Mouse (Mus musculus) CH12.LX (cell line): ENCODE measurements around the gene Gm5728. TPM values are rescaled to one million over a fixed set of nuclear protein-coding genes. Genes with fewer than 3 reads are reported as not detected.
"Not testable (repeated sequence)": the region's sequence is repeated elsewhere in the genome, so short reads cannot be mapped to it uniquely, and the experiment has no call there.

Experiments used
- DNase-seq: peaks from one replicate; pipeline ENCODE4 v3.0.0-alpha.2; 2013; ENCODE audit errors: extremely low read depth
- H3K27ac ChIP-seq: 2 replicates; pipeline ENCODE4 v1.5.1; 2012; ENCODE audit warnings: low read depth, mild to moderate bottlenecking, control low read depth, moderate library complexity; ENCODE audit not compliant: insufficient read depth
- H3K27me3 ChIP-seq: replicated peaks from 2 replicates; pipeline ENCODE3; 2012; ENCODE audit warnings: inconsistent platforms
- H3K36me3 ChIP-seq, 2 experiments: replicated peaks in 1 of 2; 2 replicates each; pipeline versions ENCODE3 to v1.6.1; 2012; ENCODE audit warnings: inconsistent platforms in 1 of 2, low read length in 1 of 2, mild to moderate bottlenecking in 1 of 2, mixed read lengths in 1 of 2, moderate library complexity in 1 of 2; ENCODE audit not compliant: control insufficient read depth in 1 of 2, insufficient read depth in 1 of 2
- H3K4me1 ChIP-seq, 2 experiments: 2 replicates each; pipeline ENCODE4 v1.6.1; 2012; ENCODE audit warnings: inconsistent platforms in 1 of 2, moderate library complexity in 1 of 2; ENCODE audit not compliant: insufficient read depth in 2 of 2, control insufficient read depth in 1 of 2
- H3K4me2 ChIP-seq: 2 replicates; pipeline ENCODE4 v1.6.1; 2012; ENCODE audit warnings: low read depth, mild to moderate bottlenecking, control low read depth; ENCODE audit not compliant: poor library complexity, insufficient read depth, severe bottlenecking
- H3K4me3 ChIP-seq, 3 experiments: fragments of 150-350 bp in 1 of 3; sonication (generic) in 1 of 3; replicated peaks in 1 of 3; 2 replicates each; pipeline versions ENCODE3 to v1.5.1; 2011 to 2012; ENCODE audit warnings: low read depth in 2 of 3, low read length in 2 of 3, mild to moderate bottlenecking in 2 of 3, moderate library complexity in 2 of 3, control low read depth in 1 of 3, improper control_type of control experiment in 1 of 3, inconsistent platforms in 1 of 3, mixed read lengths in 1 of 3; ENCODE audit not compliant: poor library complexity in 1 of 3
- H3K79me2 ChIP-seq: replicated peaks from 2 replicates; pipeline ENCODE4 v1.6.1; 2012; ENCODE audit warnings: mild to moderate bottlenecking, moderate library complexity; ENCODE audit not compliant: control insufficient read depth, poor library complexity, insufficient read depth, severe bottlenecking; ENCODE audit errors: extremely low read depth
- H3K9ac ChIP-seq: 2 replicates; pipeline ENCODE4 v1.6.1; 2012; ENCODE audit warnings: low read depth, mild to moderate bottlenecking, control low read depth, moderate library complexity; ENCODE audit not compliant: insufficient read depth
- H3K9me3 ChIP-seq: replicated peaks from 2 replicates; pipeline ENCODE3; 2012; ENCODE audit warnings: low read length, inconsistent platforms, mixed read lengths
- dilution Hi-C: fragments of 300-500 bp; cut with MboI; formaldehyde crosslinking; loops from 2 replicates; pipeline ENCODE4 v1.14.3; 2020; ENCODE audit warnings: low sequenced_read_pairs; ENCODE audit not compliant: extremely low pct_unique_long_range_greater_than_20kb, extremely low pct_ligation_motif_present
- in situ Hi-C: fragments of 300-500 bp; cut with MboI; formaldehyde crosslinking; loops from 3 replicates; pipeline ENCODE4 v1.14.3; 2019; ENCODE audit warnings: low sequenced_read_pairs, low pct_ligation_motif_present, low pct_unique_long_range_greater_than_20kb, mixed read lengths
- polyA plus RNA-seq: library from polyadenylated mRNA; unstranded; fragments of >175 nt; gene quantifications from 2 replicates; pipeline ENCODE4 v1.2.1, GENCODE M21; 2012; ENCODE audit warnings: low read depth; ENCODE audit not compliant: insufficient read length
- total RNA-seq, 2 experiments: library from RNA; depleted of rRNA; stranded (reverse); fragments of 300-350 nt in 1 of 2; fragments of >200 nt in 1 of 2; gene quantifications; 2 replicates each; pipeline ENCODE4 v1.2.3; 2012 to 2014

Gm5728 gene
- total RNA-seq (2012; rRNA removed), result not detected in 2 replicates
- not detected in 2 replicates for total RNA-seq (2014; rRNA removed)
- not detected in 2 replicates for polyA plus RNA-seq

DNA sequence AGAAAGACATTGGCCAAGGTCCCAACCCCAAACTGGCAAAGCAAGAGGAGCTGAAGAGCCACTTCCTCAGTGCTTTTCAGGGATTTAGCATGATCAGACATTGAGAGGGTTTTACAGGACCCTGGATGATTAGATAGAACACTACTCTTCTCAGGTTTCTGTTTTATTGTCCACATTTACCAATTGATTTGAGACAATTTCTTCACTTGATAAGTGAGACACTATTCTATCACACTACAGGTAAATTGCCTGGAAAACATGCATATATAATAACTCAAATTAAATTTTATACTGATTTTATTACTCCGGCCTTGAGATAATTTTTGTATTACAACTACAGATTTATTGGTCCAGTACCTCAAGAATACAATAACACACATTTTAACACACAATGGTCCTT lies at the start of gene Gm5728:
TSS of gene Gm5728 (minus strand) at position 101 of the 400 bp plus-strand sequence.
- H3K4me2 ChIP-seq, H3K27me3 ChIP-seq, DNase-seq, H3K9me3 ChIP-seq, dilution Hi-C loops, H3K36me3 ChIP-seq, in situ Hi-C loops, H3K4me3 ChIP-seq, H3K4me1 ChIP-seq, H3K9ac ChIP-seq, H3K27ac ChIP-seq, H3K79me2 ChIP-seq: not testable (repeated sequence)

DNA sequence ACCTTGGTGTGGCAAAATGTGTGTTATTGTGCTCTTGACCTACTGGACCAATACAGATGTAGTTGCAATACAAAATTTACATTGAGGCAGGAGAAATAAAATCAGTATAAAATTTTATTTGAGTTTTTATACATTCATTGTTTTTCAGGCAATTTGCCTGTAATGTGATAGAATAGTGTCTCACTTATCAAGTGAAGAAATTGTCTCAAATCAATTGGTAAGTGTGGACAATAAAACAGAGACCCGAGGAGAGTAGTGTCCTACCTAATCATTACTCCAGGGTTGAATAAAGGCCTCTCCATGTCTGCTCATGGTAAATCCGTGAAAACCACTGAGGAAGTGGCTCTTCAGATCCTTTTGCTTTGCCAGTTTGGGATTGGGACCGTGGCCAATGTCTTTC lies 42.4 kb upstream of the Gm5728 start, which contains the start of gene Vmn1r100:
TSS of gene Vmn1r100 (plus strand) at position 301 of the 400 bp plus-strand sequence.
- dilution Hi-C loops, H3K79me2 ChIP-seq, in situ Hi-C loops: not testable (repeated sequence)

DNA sequence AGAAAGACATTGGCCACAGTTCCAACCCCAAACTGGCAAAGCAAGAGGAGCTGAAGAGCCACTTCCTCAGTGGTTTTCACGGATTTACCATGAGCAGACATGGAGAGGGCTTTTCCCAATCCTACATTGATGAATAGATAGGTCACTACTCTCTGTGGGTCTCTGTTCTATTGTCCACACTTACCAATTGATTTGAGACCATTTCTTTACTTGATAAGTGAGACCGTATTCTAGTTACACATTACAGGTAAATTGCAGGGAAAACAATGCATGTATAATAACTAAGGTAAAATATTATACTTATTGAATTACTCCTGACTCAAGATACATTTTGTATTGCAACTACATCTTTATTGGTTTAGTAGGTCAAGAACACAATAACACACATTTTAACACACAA lies 41.2 kb downstream of the Gm5728 start, which contains the start of gene Gm4133:
TSS of gene Gm4133 (minus strand) at position 101 of the 400 bp plus-strand sequence.
- dilution Hi-C loops, H3K79me2 ChIP-seq, DNase-seq, H3K9ac ChIP-seq, H3K4me1 ChIP-seq, H3K4me2 ChIP-seq, H3K27ac ChIP-seq, H3K9me3 ChIP-seq, H3K27me3 ChIP-seq, H3K4me3 ChIP-seq, H3K36me3 ChIP-seq, in situ Hi-C loops: not testable (repeated sequence)

More for the DNA sequence above, 42.4 kb upstream of the Gm5728 start, which contains the start of gene Vmn1r100:
- H3K4me1 ChIP-seq, H3K4me2 ChIP-seq, H3K27me3 ChIP-seq, H3K27ac ChIP-seq, H3K36me3 ChIP-seq, H3K9ac ChIP-seq, H3K9me3 ChIP-seq, DNase-seq, H3K4me3 ChIP-seq: not testable (repeated sequence)

Other genes starting within 250 kb of the Gm5728 start
- gene Vmn1r93, start 236.3 kb downstream of the Gm5728 start, total RNA-seq (2012; rRNA removed), result not detected in 2 replicates
- not detected in 2 replicates for gene Vmn1r93, start 236.3 kb downstream of the Gm5728 start, total RNA-seq (2014; rRNA removed)
- gene Vmn1r93, start 236.3 kb downstream of the Gm5728 start, polyA plus RNA-seq, result not detected in 2 replicates
- gene Vmn1r94, start 207.0 kb downstream of the Gm5728 start, total RNA-seq (2012; rRNA removed), result not detected in 2 replicates
- gene Vmn1r94, start 207.0 kb downstream of the Gm5728 start, total RNA-seq (2014; rRNA removed), result not detected in 2 replicates
- not detected in 2 replicates for gene Vmn1r94, start 207.0 kb downstream of the Gm5728 start, polyA plus RNA-seq
- gene Vmn1r95, start 181.7 kb downstream of the Gm5728 start, total RNA-seq (2012; rRNA removed), result not detected in 2 replicates
- gene Vmn1r95, start 181.7 kb downstream of the Gm5728 start, total RNA-seq (2014; rRNA removed), result not detected in 2 replicates
- not detected in 2 replicates for gene Vmn1r95, start 181.7 kb downstream of the Gm5728 start, polyA plus RNA-seq
- not detected in 2 replicates for gene Gm6164, start 169.8 kb downstream of the Gm5728 start, total RNA-seq (2012; rRNA removed)
- gene Gm6164, start 169.8 kb downstream of the Gm5728 start, total RNA-seq (2014; rRNA removed), result not detected in 2 replicates
- not detected in 2 replicates for gene Gm6164, start 169.8 kb downstream of the Gm5728 start, polyA plus RNA-seq
- gene Gm4498, start 141.6 kb downstream of the Gm5728 start, total RNA-seq (2012; rRNA removed), result not detected in 2 replicates
- not detected in 2 replicates for gene Gm4498, start 141.6 kb downstream of the Gm5728 start, total RNA-seq (2014; rRNA removed)
- gene Gm4498, start 141.6 kb downstream of the Gm5728 start, polyA plus RNA-seq, result not detected in 2 replicates
- gene Gm5890, start 112.6 kb downstream of the Gm5728 start, total RNA-seq (2012; rRNA removed), result not detected in 2 replicates
- gene Gm5890, start 112.6 kb downstream of the Gm5728 start, total RNA-seq (2014; rRNA removed), result not detected in 2 replicates
- not detected in 2 replicates for gene Gm5890, start 112.6 kb downstream of the Gm5728 start, polyA plus RNA-seq
- gene Gm4133, start 41.3 kb downstream of the Gm5728 start, total RNA-seq (2012; rRNA removed), result not detected in 2 replicates
- not detected in 2 replicates for gene Gm4133, start 41.3 kb downstream of the Gm5728 start, total RNA-seq (2014; rRNA removed)
- not detected in 2 replicates for gene Gm4133, start 41.3 kb downstream of the Gm5728 start, polyA plus RNA-seq
- not detected in 2 replicates for gene Vmn1r100, start 42.5 kb upstream of the Gm5728 start, total RNA-seq (2012; rRNA removed)
- not detected in 2 replicates for gene Vmn1r100, start 42.5 kb upstream of the Gm5728 start, total RNA-seq (2014; rRNA removed)
- gene Vmn1r100, start 42.5 kb upstream of the Gm5728 start, polyA plus RNA-seq, result not detected in 2 replicates
- not detected in 2 replicates for gene Vmn1r101, start 67.2 kb upstream of the Gm5728 start, total RNA-seq (2012; rRNA removed)
- gene Vmn1r101, start 67.2 kb upstream of the Gm5728 start, total RNA-seq (2014; rRNA removed), result not detected in 2 replicates
- not detected in 2 replicates for gene Vmn1r101, start 67.2 kb upstream of the Gm5728 start, polyA plus RNA-seq
- gene Gm10670, start 99.5 kb upstream of the Gm5728 start, total RNA-seq (2012; rRNA removed), result not detected in 2 replicates
- gene Gm10670, start 99.5 kb upstream of the Gm5728 start, total RNA-seq (2014; rRNA removed), result not detected in 2 replicates
- not detected in 2 replicates for gene Gm10670, start 99.5 kb upstream of the Gm5728 start, polyA plus RNA-seq
- gene Vmn1r103, start 135.1 kb upstream of the Gm5728 start, total RNA-seq (2012; rRNA removed), result not detected in 2 replicates
- not detected in 2 replicates for gene Vmn1r103, start 135.1 kb upstream of the Gm5728 start, total RNA-seq (2014; rRNA removed)
- gene Vmn1r103, start 135.1 kb upstream of the Gm5728 start, polyA plus RNA-seq, result not detected in 2 replicates
- not detected in 2 replicates for gene Vmn1r104, start 158.4 kb upstream of the Gm5728 start, total RNA-seq (2012; rRNA removed)
- gene Vmn1r104, start 158.4 kb upstream of the Gm5728 start, total RNA-seq (2014; rRNA removed), result not detected in 2 replicates
- gene Vmn1r104, start 158.4 kb upstream of the Gm5728 start, polyA plus RNA-seq, result not detected in 2 replicates
- gene Gm5726, start 170.3 kb upstream of the Gm5728 start, total RNA-seq (2012; rRNA removed), result not detected in 2 replicates
- not detected in 2 replicates for gene Gm5726, start 170.3 kb upstream of the Gm5728 start, total RNA-seq (2014; rRNA removed)
- gene Gm5726, start 170.3 kb upstream of the Gm5728 start, polyA plus RNA-seq, result not detected in 2 replicates
- gene Gm4141, start 200.8 kb upstream of the Gm5728 start, total RNA-seq (2012; rRNA removed), result not detected in 2 replicates
- not detected in 2 replicates for gene Gm4141, start 200.8 kb upstream of the Gm5728 start, total RNA-seq (2014; rRNA removed)
- gene Gm4141, start 200.8 kb upstream of the Gm5728 start, polyA plus RNA-seq, result not detected in 2 replicates
- not detected in 2 replicates for gene Gm4513, start 223.6 kb upstream of the Gm5728 start, total RNA-seq (2012; rRNA removed)
- not detected in 2 replicates for gene Gm4513, start 223.6 kb upstream of the Gm5728 start, total RNA-seq (2014; rRNA removed)
- not detected in 2 replicates for gene Gm4513, start 223.6 kb upstream of the Gm5728 start, polyA plus RNA-seq